In the genomic region with DNA sequence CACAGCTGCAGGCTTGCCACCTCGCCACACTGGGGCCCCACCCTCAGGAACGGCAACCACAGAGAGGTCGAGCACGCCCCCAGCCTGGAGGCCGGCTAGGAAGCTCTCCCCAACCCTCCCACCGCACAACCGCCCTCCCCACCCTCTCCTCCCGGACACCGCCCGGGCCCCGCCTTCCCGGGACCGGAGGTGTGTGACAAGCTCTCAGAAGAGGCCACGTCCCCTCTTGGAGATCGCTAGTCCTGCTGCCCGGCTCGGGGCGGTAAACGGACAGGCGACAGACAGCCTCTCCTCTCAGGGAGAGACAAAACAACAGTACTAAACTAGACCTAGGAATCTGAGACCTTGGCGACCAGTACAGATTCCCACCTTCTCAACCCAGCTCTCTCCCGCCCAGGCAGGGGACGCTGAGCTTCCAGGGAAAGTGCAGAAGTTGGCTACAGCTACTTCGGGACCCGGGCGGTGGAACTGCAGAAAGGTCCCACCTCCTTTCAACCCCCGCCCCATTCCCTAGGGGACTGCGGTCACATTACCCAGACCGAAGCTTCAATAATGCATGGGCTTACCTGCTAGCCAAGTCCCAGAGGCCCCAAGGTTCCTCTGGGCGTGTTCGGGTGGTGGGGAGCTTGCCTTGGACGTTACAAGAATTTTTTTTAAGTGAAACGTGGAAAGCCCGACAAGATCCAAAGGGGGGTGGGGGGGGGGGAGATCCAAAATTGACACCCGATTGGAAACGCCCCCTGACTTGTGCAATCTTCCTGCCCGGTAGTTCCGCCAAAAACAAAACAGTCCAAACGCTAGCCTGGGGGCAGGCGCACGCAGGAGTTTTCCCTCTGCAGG, we compare ENCODE assay signal across 8 mouse cellular contexts. TPM values are rescaled to one million over a fixed set of nuclear protein-coding genes. Genes with fewer than 3 reads are reported as not detected.
DNase-seq lines count a peak whose midpoint lies in the region; ATAC-seq and TF ChIP-seq lines count a peak whose summit lies in the region.

No protein-coding gene starts in this region.

- H3K4me3 ChIP-seq in intestine, postnatal 0 days (ENCODE audit: low read depth, low read length): peak overlapping the region; percentile 77
- peak overlapping the region; percentile 72 for H3K4me3 ChIP-seq in lung, embryonic 14.5 days (ENCODE audit: low read depth, low read length)
- peak overlapping the region; percentile 61 for H3K4me3 ChIP-seq in neural tube, embryonic 15.5 days (replicated peaks)

- DNase-seq in A20 (ENCODE audit: low read depth, low spot score) (peak; percentile 84), adipocyte (ENCODE audit: low spot score) (peak; percentile 83)
- DNase-seq in embryo, embryonic 10 days (ENCODE audit: low spot score): peak; percentile 84
- DNase-seq in lung, embryonic 14.5 days: peak; percentile 85
- peak; percentile 62 to 75 for DNase-seq in thymus, postnatal 36 days

- H3K4me1 ChIP-seq in intestine, postnatal 0 days (replicated peaks; ENCODE audit: control insufficient read depth, insufficient read depth, low read length): peaks cover 5% of the 10 kb centered on the region
- H3K4me1 ChIP-seq in lung, embryonic 14.5 days (ENCODE audit: insufficient read depth): no peaks in the 10 kb centered on the region
- peaks cover 22% of the 10 kb centered on the region for H3K4me1 ChIP-seq in neural tube, embryonic 15.5 days

- WGBS in intestine, postnatal 0 days: under 1% methylated on average over 37 of the region's 41 CpGs
- under 1% methylated on average over 41 of the region's 41 CpGs for WGBS in lung, embryonic 14.5 days
- under 1% methylated on average over 40 of the region's 41 CpGs for WGBS in neural tube, embryonic 15.5 days

- H3K36me3 ChIP-seq in intestine, postnatal 0 days (ENCODE audit: control insufficient read depth, insufficient read depth): no peaks in the 10 kb centered on the region
- H3K36me3 ChIP-seq in lung, embryonic 14.5 days (ENCODE audit: insufficient read depth): no peaks in the 10 kb centered on the region
- no peaks in the 10 kb centered on the region for H3K36me3 ChIP-seq in neural tube, embryonic 15.5 days

- H3K9ac ChIP-seq in intestine, postnatal 0 days (ENCODE audit: low read depth, low read length): peak overlapping the region; percentile 88
- peak overlapping the region; percentile 90 for H3K9ac ChIP-seq in lung, embryonic 14.5 days
- H3K9ac ChIP-seq in neural tube, embryonic 15.5 days (replicated peaks): peak overlapping the region; percentile 54

- H3K4me2 ChIP-seq in intestine, postnatal 0 days (replicated peaks; ENCODE audit: low read depth): peak overlapping the region; percentile 82
- peak overlapping the region; percentile 77 for H3K4me2 ChIP-seq in lung, embryonic 14.5 days
- H3K4me2 ChIP-seq in neural tube, embryonic 15.5 days: peak overlapping the region; percentile 98

- peak; percentile 71 for ATAC-seq in granulocyte monocyte progenitor cell, adult 5-6 weeks (replicated peaks; ENCODE audit: poor library complexity, severe bottlenecking)
- ATAC-seq in intestine, postnatal 0 days: peak; percentile 82
- peak; percentile 84 for ATAC-seq in lung, embryonic 14.5 days (ENCODE audit: insufficient read depth)
- peak; percentile 80 for ATAC-seq in neural tube, embryonic 15.5 days (ENCODE audit: low FRiP score)

- no peaks in the 10 kb centered on the region for H3K9me3 ChIP-seq in intestine, postnatal 0 days (ENCODE audit: control insufficient read depth)
- no peaks in the 10 kb centered on the region for H3K9me3 ChIP-seq in lung, embryonic 14.5 days (ENCODE audit: low read depth, low read length)
- no peaks in the 10 kb centered on the region for H3K9me3 ChIP-seq in neural tube, embryonic 15.5 days (replicated peaks)

- peak overlapping the region; percentile 78 for H3K27ac ChIP-seq in intestine, postnatal 0 days (ENCODE audit: low read depth, low read length)
- H3K27ac ChIP-seq in lung, embryonic 14.5 days (ENCODE audit: low read depth): peak overlapping the region; percentile 95
- H3K27ac ChIP-seq in neural tube, embryonic 15.5 days (replicated peaks): peak overlapping the region; percentile 79

- 0 out of 2 replicates have a peak, but pooled peaks have one; percentile 1 for TF ChIP-seq CTCF in intestine, postnatal 0 days (IDR thresholded peaks at IDR 0.05; ENCODE audit: low read depth)
- 0 out of 2 replicates have a peak, but pooled peaks have one; percentile 7 for TF ChIP-seq CTCF in lung, embryonic 14.5 days (IDR thresholded peaks at IDR 0.05; ENCODE audit: low read depth)

- H3K27me3 ChIP-seq in intestine, postnatal 0 days (replicated peaks; ENCODE audit: control insufficient read depth, insufficient read depth, low read length): no peaks in the 10 kb centered on the region
- H3K27me3 ChIP-seq in lung, embryonic 14.5 days (ENCODE audit: insufficient read depth, low read length): no peaks in the 10 kb centered on the region
- peaks cover 9% of the 10 kb centered on the region for H3K27me3 ChIP-seq in neural tube, embryonic 15.5 days (replicated peaks)

RNA-seq across cellular contexts. Expression of gene Utrn, which starts 0.8 kb away (rescaled TPM):
- total RNA-seq in granulocyte monocyte progenitor cell, adult 5-6 weeks (2014; fragmentation: Nextera tagmentation): 23.3 and 28.4 TPM in 2 replicates
- total RNA-seq in granulocyte monocyte progenitor cell, adult 5-6 weeks (2017): 26.6 TPM in 2 replicates
- polyA plus RNA-seq in intestine, postnatal 0 days (2015; fragmentation: Nextera tagmentation; extraction: Ambion mirVana): 21.5 and 22.6 TPM in 2 replicates
- 66.1 and 67.9 TPM in 2 replicates for polyA plus RNA-seq in lung, embryonic 14.5 days (2014; fragmentation: Nextera tagmentation; extraction: Ambion mirVana)
- polyA plus RNA-seq in neural tube, embryonic 15.5 days (2015; fragmentation: Nextera tagmentation; extraction: Ambion mirVana): 27.5 and 36.5 TPM in 2 replicates

Comparison
In these comparisons a context has a peak if more than half of its experiments do, and no peak if none do; other contexts are left out.
1. Peak in every context shown above with its lines: DNase-seq, ATAC-seq, H3K4me3 ChIP-seq and H3K27ac ChIP-seq.